Mouse (Mus musculus): ENCODE measurements around the gene Ltbp4.

- TF ChIP-seq CTCF (IDR thresholded peaks at IDR 0.05; ENCODE audit: borderline replicate concordance, extremely low read depth, insufficient read depth, insufficient read length): no peak
- no peak for TF ChIP-seq POLR2A (IDR thresholded peaks at IDR 0.05; ENCODE audit: borderline replicate concordance, extremely low read depth, insufficient read depth, insufficient read length, poor library complexity, severe bottlenecking)
These were observed 41.0 kb downstream of the Ltbp4 start for GRCm38 (mm10) chr7:27296518-27296917.

Data from brain, embryonic 14.5 days (tissue).